Mouse (Mus musculus): ENCODE data around the gene Zfp316. TPM values are rescaled to one million over a fixed set of nuclear protein-coding genes. Genes with fewer than 3 reads are reported as not detected.

The Zfp316 gene
- polyA plus RNA-seq (2014; fragmentation: Nextera tagmentation; extraction: Ambion mirVana): 2.1 and 2.3 TPM in 2 replicates

- peak within 1 kb of the TSS; percentile 65; the same call in 1 of the 2 replicates for H3K27ac ChIP-seq (ENCODE audit: low read depth)
- peaks cover 5% of the 10 kb centered on the region; the same call in 1 of the 2 replicates for H3K4me1 ChIP-seq (ENCODE audit: insufficient read depth)
- peak within 1 kb of the TSS; percentile 88 for H3K4me3 ChIP-seq (ENCODE audit: low read depth, low read length)
- WGBS: under 1% methylated on average over 79 of the region's 79 CpGs
- DNase-seq (peak; percentile 84), ATAC-seq (ENCODE audit: insufficient read depth) (peak; percentile 83)
- no peaks in the 10 kb centered on the region for H3K36me3 ChIP-seq (ENCODE audit: insufficient read depth)
- H3K27me3 ChIP-seq (ENCODE audit: insufficient read depth, low read length): no peaks in the 10 kb centered on the region
- peak within 1 kb of the TSS; percentile 94 for H3K4me2 ChIP-seq
- H3K9me3 ChIP-seq (ENCODE audit: low read depth, low read length): no peaks in the 10 kb centered on the region
- H3K9ac ChIP-seq: peak within 1 kb of the TSS; percentile 85
- no peak for TF ChIP-seq CTCF (IDR thresholded peaks at IDR 0.05; ENCODE audit: low read depth)
Observed at GRCm38 (mm10) chr5:143269363-143270150, at the start of gene Zfp316. TSS of gene Zfp316 (minus strand) at chr5:143270022.

- WGBS: 84% methylated on average over 8 of the region's 8 CpGs
Observed at GRCm38 (mm10) chr5:143317288-143317610, 47.4 kb upstream of the Zfp316 start.

GRCm38 (mm10) chr5:143316605-143317287, 46.9 kb upstream of the Zfp316 start:
- peaks cover 62% of the 10 kb centered on the region for H3K36me3 ChIP-seq (ENCODE audit: insufficient read depth)
- TF ChIP-seq CTCF (IDR thresholded peaks at IDR 0.05; ENCODE audit: low read depth): no peak
- no peak for ATAC-seq (ENCODE audit: insufficient read depth)

More at GRCm38 (mm10) chr5:143317288-143317610, 47.4 kb upstream of the Zfp316 start:
- DNase-seq: no peak
- no peaks in the 10 kb centered on the region for H3K9me3 ChIP-seq (ENCODE audit: low read depth, low read length)
- TF ChIP-seq CTCF (IDR thresholded peaks at IDR 0.05; ENCODE audit: low read depth): no peak
- ATAC-seq (ENCODE audit: insufficient read depth): no peak
- H3K9ac ChIP-seq: no peak overlapping the region
- H3K36me3 ChIP-seq (ENCODE audit: insufficient read depth): peaks cover 62% of the 10 kb centered on the region
- no peak overlapping the region for H3K4me2 ChIP-seq
- H3K27ac ChIP-seq (ENCODE audit: low read depth): no peak overlapping the region
- H3K4me1 ChIP-seq (ENCODE audit: insufficient read depth): 0 out of 2 replicates have a peak, but pooled peaks cover 4% of the 10 kb centered on the region
- no peaks in the 10 kb centered on the region for H3K27me3 ChIP-seq (ENCODE audit: insufficient read depth, low read length)
- H3K4me3 ChIP-seq (ENCODE audit: low read depth, low read length): no peak overlapping the region

DNA sequence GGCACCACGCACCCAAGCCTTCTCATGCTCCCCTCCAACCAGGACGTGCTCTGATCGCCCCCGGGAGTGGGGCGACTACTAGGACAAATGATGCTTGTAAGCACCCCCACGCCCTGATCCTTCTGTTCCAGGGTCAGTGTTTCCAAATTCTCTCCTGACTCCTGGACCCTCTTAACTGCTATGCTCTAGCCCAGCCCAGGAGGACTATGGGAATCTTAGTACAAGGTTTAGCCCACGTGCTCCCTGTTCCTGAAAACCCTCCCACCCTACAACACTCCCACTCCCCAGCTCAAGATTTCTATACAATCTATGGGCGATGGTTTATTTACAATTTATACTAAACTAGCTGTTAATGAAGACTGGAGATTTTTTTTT, 45.7 kb upstream of the Zfp316 start:
- WGBS: 8% methylated on average over 8 of the region's 8 CpGs
- DNase-seq: no peak
- no peak overlapping the region for H3K27ac ChIP-seq (ENCODE audit: low read depth)

More at GRCm38 (mm10) chr5:143316605-143317287, 46.9 kb upstream of the Zfp316 start:
- 88% methylated on average over 5 of the region's 5 CpGs for WGBS
- Histone ChIP-seq H3K9me3 (ENCODE audit: low read depth, low read length) (no peaks in the 10 kb centered on the region), H3K4me3 (ENCODE audit: low read depth, low read length) (no peak overlapping the region), H3K4me1 (ENCODE audit: insufficient read depth) (0 out of 2 replicates have a peak, but pooled peaks cover 4% of the 10 kb centered on the region), H3K4me2 (no peak overlapping the region), H3K27ac (ENCODE audit: low read depth) (no peak overlapping the region), H3K9ac (no peak overlapping the region), H3K27me3 (ENCODE audit: insufficient read depth, low read length) (no peaks in the 10 kb centered on the region)
- DNase-seq: no peak

DNA sequence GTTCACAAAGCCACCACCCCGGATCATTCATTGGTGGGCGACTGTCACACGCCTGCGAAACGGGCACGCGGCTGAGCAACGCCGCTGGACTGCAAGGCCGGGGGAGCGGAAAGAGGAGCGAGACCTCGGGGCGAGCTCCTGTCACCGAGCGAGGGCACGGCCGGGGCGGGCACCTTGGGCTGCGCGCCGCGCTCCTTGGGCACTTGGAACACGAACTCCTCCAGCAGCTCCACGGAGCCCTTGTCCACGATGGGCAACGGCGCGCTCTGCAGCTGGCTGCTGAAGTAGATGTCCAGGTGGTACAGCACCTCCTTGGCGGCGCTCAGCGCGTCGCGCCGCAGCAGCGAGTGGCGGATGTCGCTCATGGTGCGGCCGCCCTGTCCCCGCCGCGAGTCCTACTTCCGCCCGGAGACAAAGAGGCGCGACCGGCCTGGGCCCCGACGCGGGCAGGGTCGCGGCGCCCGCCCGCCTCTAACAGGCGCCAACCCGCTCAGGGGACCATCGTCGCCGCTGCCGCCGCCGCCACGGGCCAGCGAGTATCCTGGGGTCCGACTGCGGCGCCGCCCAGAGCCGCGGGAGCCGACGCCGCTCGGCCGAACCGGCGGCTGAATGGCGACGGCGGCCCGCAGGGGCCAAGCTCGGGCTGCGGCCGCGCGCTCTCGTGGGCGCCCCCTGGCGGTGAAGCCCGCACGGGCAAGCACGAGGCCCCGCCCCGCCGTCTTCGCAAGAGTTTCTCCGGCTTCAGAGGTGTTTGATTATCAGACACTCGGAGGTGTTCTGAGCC, 45.1 kb upstream of the Zfp316 start, which contains the start of gene E130309D02Rik:
TSS of gene E130309D02Rik (minus strand) at position 631 of the 784 bp plus-strand sequence.
- Histone ChIP-seq H3K4me3 (ENCODE audit: low read depth, low read length) (peak within 1 kb of the TSS; percentile 79), H3K27ac (ENCODE audit: low read depth) (peak within 1 kb of the TSS; percentile 91), H3K4me1 (ENCODE audit: insufficient read depth) (0 out of 2 replicates have a peak, but pooled peaks cover 4% of the 10 kb centered on the region), H3K4me2 (peak within 1 kb of the TSS; percentile 91), H3K9me3 (ENCODE audit: low read depth, low read length) (no peaks in the 10 kb centered on the region), H3K27me3 (ENCODE audit: insufficient read depth, low read length) (no peaks in the 10 kb centered on the region), H3K36me3 (ENCODE audit: insufficient read depth) (peaks cover 62% of the 10 kb centered on the region), H3K9ac (peak within 1 kb of the TSS; percentile 89)
- peak; percentile 66 for TF ChIP-seq CTCF (IDR thresholded peaks at IDR 0.05; ENCODE audit: low read depth)
- ATAC-seq (ENCODE audit: insufficient read depth): peak; percentile 85
- DNase-seq: peak; percentile 94
- under 1% methylated on average over 81 of the region's 101 CpGs for WGBS

More for the DNA sequence above, 45.7 kb upstream of the Zfp316 start:
- peak overlapping the region; percentile 91 for H3K4me2 ChIP-seq
- 0 out of 2 replicates have a peak, but pooled peaks cover 4% of the 10 kb centered on the region for H3K4me1 ChIP-seq (ENCODE audit: insufficient read depth)
- H3K9me3 ChIP-seq (ENCODE audit: low read depth, low read length): no peaks in the 10 kb centered on the region
- peaks cover 62% of the 10 kb centered on the region for H3K36me3 ChIP-seq (ENCODE audit: insufficient read depth)
- H3K9ac ChIP-seq: peak overlapping the region; percentile 89
- no peaks in the 10 kb centered on the region for H3K27me3 ChIP-seq (ENCODE audit: insufficient read depth, low read length)
- no peak for TF ChIP-seq CTCF (IDR thresholded peaks at IDR 0.05; ENCODE audit: low read depth)
- H3K4me3 ChIP-seq (ENCODE audit: low read depth, low read length): peak overlapping the region; percentile 79
- ATAC-seq (ENCODE audit: insufficient read depth): no peak; the same call in 1 of the 2 replicates

DNA sequence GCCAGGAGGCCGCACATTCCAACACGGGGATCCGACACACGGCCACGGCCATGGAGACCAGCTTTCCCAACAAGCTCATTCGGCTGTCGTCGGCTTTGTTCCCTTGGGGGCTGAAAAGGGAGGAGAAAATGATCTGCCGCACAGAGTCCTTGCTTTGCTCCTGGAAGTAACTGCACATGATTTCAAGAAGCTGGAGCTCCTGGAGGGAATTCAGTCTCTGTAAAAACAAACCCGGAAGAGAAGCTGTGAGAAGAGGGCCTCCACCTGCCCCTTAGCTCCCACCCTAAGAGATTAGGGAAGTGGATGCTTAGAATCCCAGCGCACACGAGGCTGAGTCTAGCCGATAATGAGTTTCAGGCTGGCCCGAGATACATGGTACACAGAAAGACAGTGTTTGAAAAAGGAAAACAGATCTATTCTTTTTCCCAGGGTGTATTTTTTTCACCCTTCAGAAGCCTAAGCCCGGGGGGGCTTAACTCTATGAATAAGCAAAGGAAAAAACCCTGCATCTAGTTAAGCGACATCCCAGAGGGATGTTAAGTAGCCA, 44.4 kb upstream of the Zfp316 start:
- peak overlapping the region; percentile 91 for H3K27ac ChIP-seq (ENCODE audit: low read depth)
- H3K4me3 ChIP-seq (ENCODE audit: low read depth, low read length): peak overlapping the region; percentile 79
- peak overlapping the region; percentile 89 for H3K9ac ChIP-seq
- 0 out of 2 replicates have a peak, but pooled peaks cover 4% of the 10 kb centered on the region for H3K4me1 ChIP-seq (ENCODE audit: insufficient read depth)
- peak overlapping the region; percentile 91 for H3K4me2 ChIP-seq
- no peak for ATAC-seq (ENCODE audit: insufficient read depth)
- no peak for TF ChIP-seq CTCF (IDR thresholded peaks at IDR 0.05; ENCODE audit: low read depth)
- H3K36me3 ChIP-seq (ENCODE audit: insufficient read depth): peaks cover 65% of the 10 kb centered on the region
- H3K27me3 ChIP-seq (ENCODE audit: insufficient read depth, low read length): no peaks in the 10 kb centered on the region
- peak; percentile 45 for DNase-seq
- WGBS: under 1% methylated on average over 16 of the region's 16 CpGs
- no peaks in the 10 kb centered on the region for H3K9me3 ChIP-seq (ENCODE audit: low read depth, low read length)
